Mouse (Mus musculus): ENCODE data around the gene Ascc2.
"Not testable (repeated sequence)": the region's sequence is repeated elsewhere in the genome, so short reads cannot be mapped to it uniquely, and the experiment has no call there.

The Ascc2 gene

GRCm38 (mm10) chr11:4633420-4633819, 4.1 kb upstream of the Ascc2 start:
- peak; percentile 82 for DNase-seq (ENCODE audit: low spot score)

GRCm38 (mm10) chr11:4634395-4634794, 3.2 kb upstream of the Ascc2 start:
- no peak for DNase-seq (ENCODE audit: low spot score)

- DNase-seq (ENCODE audit: low spot score) = peak; percentile 48
These were observed 685 bp upstream of the Ascc2 start for GRCm38 (mm10) chr11:4636782-4637342.

DNA sequence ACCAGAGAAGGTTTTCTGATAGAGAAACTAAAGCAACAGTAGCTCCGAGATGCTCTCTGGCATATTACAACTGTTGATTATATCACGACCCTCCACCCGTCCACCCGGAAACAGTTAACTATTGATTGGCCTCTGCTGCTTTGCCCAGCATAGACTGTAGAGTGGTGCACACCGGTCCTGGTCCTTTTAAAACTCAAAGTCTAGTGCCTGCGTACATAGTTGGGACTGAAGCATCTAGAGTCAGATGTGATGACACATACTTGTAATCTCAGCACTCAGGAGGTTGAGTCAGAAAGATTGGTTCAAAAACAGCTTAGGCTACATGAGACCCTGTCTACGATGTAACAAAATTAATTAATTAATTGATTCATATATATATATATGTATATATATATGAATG, 714 bp downstream of the Ascc2 start:
- no peak for DNase-seq (ENCODE audit: low spot score)

DNA sequence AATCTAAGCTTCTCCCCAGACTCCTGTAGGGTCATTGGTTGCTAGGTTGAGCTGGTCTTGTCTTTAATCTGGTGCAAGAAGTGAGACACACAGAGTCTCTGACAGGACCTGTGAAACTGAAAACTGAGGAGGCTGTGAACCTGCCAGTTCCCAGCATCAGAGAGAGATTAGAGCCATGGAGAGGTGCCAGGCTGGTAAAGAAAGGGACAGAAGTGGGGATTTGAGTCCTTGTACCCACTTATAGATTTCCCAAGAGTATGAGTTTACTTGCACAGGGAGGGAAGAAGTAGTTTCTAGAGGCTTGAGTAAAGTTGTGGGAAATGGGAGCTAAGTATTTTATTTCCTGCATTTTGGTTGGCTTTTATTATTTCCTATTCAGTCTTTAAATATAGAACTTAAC, 3.6 kb downstream of the Ascc2 start:
- DNase-seq (ENCODE audit: low spot score) = no peak

DNA sequence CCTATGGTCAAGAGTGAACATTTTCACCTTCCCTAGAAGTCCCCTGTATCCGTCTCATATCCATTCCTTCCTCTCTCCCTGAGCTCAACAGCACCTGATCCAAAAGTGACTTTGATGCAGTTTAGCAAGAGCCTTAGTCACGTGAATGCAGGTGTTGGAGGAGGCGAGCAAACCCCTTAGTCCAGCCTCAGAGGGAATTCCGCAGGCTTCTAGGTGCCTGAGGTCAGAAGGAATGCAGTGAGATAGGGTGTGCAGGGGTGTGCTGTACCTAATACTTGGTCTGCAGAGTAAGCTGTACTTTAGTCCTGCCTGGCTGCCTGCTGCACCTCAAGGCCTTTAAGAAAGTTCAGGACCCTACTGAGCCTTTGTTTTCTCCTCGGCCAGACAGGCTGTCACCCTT, 6.2 kb downstream of the Ascc2 start:
- no peak for DNase-seq (ENCODE audit: low spot score)

DNA sequence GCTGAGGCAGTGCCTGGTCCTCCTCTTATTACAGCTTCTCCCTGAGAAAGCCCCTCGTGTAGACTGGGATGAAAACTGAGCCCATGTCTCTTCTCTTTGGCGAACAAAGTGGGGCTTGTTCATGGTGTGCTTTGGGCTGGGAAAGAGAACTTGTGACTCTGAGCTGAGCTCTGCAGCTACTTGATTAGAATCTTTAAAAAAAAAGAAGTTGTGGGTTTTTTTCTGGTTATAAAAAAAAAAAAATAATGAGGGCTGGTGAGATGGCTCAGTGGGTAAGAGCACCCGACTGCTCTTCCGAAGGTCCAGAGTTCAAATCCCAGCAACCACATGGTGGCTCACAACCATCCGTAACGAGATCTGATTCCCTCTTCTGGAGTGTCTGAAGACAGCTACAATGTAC, 7.6 kb downstream of the Ascc2 start:
- not testable (repeated sequence) for DNase-seq (ENCODE audit: low spot score)

GRCm38 (mm10) chr11:4646409-4646808, 8.9 kb downstream of the Ascc2 start:
- no peak for DNase-seq (ENCODE audit: low spot score)

- DNase-seq (ENCODE audit: low spot score) = peak; percentile 42
These were observed 22.3 kb downstream of the Ascc2 start for GRCm38 (mm10) chr11:4659818-4660217.

GRCm38 (mm10) chr11:4660309-4661025, 22.9 kb downstream of the Ascc2 start:
- DNase-seq (ENCODE audit: low spot score) = peak; percentile 75

DNA sequence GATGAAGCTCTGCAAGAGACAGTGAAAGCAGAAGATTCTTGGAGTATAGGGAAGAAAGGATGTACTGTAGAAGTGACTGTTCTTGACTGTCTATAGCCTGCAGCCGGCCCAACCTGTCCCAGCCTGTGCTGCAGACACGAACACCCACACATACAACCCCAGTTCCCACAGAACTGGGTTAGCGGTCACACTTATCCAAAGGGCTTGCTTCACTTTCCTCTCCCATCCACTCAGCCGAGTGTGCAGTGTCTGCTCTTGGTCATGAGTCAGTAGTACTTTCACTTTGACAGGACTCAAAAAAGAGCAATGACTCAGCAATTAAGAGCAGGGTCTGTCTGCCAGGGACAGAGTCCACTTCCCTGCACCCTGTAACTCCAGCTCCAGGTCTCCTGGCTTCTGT, 23.8 kb downstream of the Ascc2 start:
- peak; percentile 87 for DNase-seq (ENCODE audit: low spot score)

GRCm38 (mm10) chr11:4661871-4662495, 24.4 kb downstream of the Ascc2 start:
- DNase-seq (ENCODE audit: low spot score) = peak; percentile 47

DNA sequence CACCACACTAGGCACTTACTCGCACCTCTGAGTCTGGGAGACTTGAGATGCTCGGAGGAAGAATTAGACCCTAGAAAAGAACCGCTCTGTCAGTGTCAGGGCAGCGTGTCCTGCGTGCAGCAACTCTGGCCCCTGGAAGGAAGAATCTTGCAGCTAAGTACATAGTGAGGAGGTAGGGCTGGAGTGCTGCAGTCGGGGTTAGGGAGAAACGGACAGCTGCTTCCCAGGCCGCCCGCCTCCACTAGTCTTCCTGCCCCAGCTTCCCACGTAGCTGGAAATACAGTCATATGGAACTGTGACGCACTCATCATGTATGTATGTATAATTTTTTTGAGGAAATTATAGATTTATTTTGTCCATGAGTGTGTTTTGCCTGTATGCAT, 24.9 kb downstream of the Ascc2 start:
- DNase-seq (ENCODE audit: low spot score) = no peak

GRCm38 (mm10) chr11:4671736-4672135, 34.2 kb downstream of the Ascc2 start:
- DNase-seq (ENCODE audit: low spot score) = no peak

DNA sequence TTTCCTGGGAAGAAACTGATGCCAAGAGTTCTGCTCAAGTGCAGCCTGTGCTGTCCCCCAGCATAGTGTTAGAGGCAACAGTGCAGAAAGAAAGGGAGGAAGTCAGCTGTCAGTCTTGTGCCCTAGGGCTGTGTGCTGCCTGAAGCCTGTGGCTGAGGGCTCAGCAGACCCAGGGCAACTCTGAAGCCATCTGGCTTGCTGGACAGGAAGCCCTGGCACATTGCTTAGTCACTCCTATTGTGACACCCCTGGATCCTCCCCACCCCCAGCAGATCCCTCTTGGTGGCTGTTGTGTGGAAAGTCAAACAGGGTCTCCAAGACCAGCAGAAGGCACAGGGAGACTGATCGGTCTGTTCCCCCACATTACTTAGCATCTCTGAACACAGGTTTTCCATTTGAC, 37.0 kb downstream of the Ascc2 start:
- DNase-seq (ENCODE audit: low spot score) = peak; percentile 41

DNA sequence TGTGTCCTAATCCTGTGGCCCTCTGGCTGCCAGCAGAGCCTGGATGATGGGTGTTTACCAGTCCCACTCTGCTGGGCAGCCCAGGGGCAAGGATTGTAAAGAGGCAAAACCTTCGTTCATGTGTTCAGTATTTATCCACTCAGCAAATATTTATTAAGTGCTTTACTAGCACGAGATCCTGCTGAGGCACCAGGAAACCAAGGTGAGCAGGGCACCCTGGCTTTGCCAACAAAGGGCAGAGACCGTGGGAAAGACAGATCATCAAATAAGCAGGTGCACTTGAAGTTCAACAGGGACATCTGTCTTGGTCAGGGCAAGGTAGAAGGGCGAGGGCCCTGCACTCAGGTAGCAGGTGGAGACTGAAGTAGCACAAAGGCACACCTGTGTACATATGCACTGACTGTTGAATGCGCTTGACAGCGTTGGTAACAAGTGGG, 37.6 kb downstream of the Ascc2 start:
- DNase-seq (ENCODE audit: low spot score) = no peak

GRCm38 (mm10) chr11:4675693-4676092, 38.1 kb downstream of the Ascc2 start:
- DNase-seq (ENCODE audit: low spot score) = no peak

- DNase-seq (ENCODE audit: low spot score) = no peak
These were observed 39.8 kb downstream of the Ascc2 start for GRCm38 (mm10) chr11:4677250-4677872.

DNA sequence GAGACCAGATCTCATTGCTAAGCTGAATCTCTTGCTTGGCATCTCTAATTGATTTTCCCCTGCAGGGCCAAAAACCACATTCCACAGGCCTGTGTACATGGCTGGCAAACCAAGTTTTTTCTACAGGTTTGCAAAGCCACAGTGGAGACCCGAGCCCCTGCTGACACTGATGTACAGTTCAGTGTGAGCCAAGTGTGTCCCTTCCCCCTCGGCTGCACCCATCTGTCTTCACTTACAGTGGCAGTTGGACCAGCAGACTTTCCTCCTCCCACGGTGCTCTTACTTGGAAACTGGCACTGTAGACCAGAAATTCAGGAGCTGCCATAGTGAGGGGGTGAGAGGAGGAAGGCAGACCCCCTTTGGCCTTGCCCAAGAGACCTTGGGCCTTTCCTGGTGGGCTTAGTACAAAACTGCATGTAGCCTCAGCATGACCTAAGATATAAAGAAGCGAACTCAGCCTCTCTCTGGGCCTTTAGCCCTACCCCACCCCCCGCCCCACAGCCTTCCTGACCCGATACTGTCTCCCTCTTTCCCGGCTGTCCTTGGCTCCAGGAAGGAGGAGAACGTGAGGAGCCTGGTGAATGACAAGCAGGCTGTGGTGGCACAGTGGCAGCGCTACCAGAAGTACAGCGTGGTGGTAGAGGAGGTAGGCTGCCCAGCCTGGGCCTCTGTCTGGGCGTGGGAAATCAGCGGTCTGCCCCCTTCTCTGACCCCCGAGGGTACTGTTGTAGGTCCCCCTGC, 41.3 kb downstream of the Ascc2 start:
- no peak for DNase-seq (ENCODE audit: low spot score)

GRCm38 (mm10) chr11:4679441-4679832, 41.9 kb downstream of the Ascc2 start:
- no peak for DNase-seq (ENCODE audit: low spot score)

DNA sequence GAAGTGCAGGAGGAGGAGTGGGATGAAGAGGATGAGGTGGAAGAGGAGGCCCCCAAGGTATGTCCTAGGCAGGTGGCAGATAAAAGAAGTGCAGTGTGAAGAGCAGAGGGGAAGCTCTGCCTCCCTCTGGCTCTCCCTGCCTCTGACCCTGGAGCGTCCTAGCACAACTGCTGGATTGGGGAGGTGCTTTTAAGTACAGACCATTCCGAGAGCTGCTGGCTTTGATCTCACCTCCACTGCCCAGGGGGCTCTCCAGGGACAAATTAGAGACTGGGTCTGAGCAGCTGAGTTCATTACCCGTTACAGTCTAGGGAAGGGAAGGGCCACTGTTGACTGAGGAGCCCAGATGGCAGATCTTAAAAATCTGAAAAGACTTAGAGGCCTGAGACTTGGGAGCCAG, 42.6 kb downstream of the Ascc2 start:
- DNase-seq (ENCODE audit: low spot score) = no peak

DNA sequence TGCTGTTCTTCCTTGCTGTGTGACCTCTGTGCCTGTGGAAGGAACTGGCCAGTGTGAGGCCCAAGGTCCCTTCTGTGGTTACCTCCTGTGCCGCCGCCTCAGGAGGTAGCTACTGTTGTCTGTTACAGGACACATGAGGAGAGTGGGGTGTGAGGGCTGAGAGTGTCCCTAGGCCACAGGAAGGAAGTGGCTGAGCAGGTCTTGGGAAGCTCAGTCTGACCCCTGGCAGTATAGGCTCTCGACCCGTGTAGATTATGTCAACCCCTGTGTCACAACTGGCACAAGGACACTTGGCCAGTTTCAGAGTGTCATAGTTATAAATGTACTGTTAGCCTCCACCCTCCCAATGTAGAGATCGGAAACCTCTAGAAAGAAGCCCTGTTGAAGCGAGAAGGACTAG, 46.0 kb downstream of the Ascc2 start:
- DNase-seq (ENCODE audit: low spot score) = no peak
